In genomic region chr17:25450329-25450728, GRCm38 (mm10) we compare ENCODE assay signal across 29 mouse cellular contexts. TPM values are rescaled to one million over a fixed set of nuclear protein-coding genes. Genes with fewer than 3 reads are reported as not detected.
"Had no signal": no experiment of that assay in that cellular context is flagged by ENCODE, and none has a peak within 500 bp of the region (broad histone marks: within the 10 kb centered on the region; RNA-seq: fewer than 3 reads in every experiment).

No protein-coding gene starts in this region.

- H3K9ac ChIP-seq: liver, embryonic 13.5 days; midbrain, embryonic 12.5 days; neural tube, embryonic 15.5 days had no signal

- DNase-seq: kidney, postnatal 25 days; layer of hippocampus, adult 9-11 months; liver, embryonic 13.5 days; lung, adult 2 months; lung, postnatal 14 days; lung, postnatal 4 days; right cerebral cortex, adult 18-20 months; right cerebral cortex, postnatal 14 days; right cerebral cortex, postnatal 4 days; thymus, adult 2 months; thymus, postnatal 14 days; thymus, postnatal 4 days had no signal

- H3K27me3 ChIP-seq: neural tube, embryonic 15.5 days had no signal

- H3K36me3 ChIP-seq: liver, embryonic 13.5 days; midbrain, embryonic 12.5 days; neural tube, embryonic 15.5 days had no signal

- H3K9me3 ChIP-seq: liver, embryonic 13.5 days; midbrain, embryonic 12.5 days; neural tube, embryonic 15.5 days had no signal

- H3K4me3 ChIP-seq: layer of hippocampus, adult 2 months; liver, embryonic 13.5 days; midbrain, embryonic 12.5 days; myocyte; neural tube, embryonic 15.5 days had no signal

- H3K4me2 ChIP-seq: liver, embryonic 13.5 days; midbrain, embryonic 12.5 days; neural tube, embryonic 15.5 days had no signal

- ATAC-seq: midbrain, embryonic 16.5 days had no signal

- H3K27ac ChIP-seq: kidney, postnatal 0 days; layer of hippocampus, adult 2 months; liver, embryonic 13.5 days; midbrain, embryonic 12.5 days; neural tube, embryonic 15.5 days; stomach, postnatal 0 days had no signal

- H3K4me1 ChIP-seq: liver, embryonic 13.5 days; midbrain, embryonic 12.5 days; neural tube, embryonic 15.5 days had no signal

RNA-seq across cellular contexts. Expression of gene Tekt4, which starts 4.1 kb away (rescaled TPM):
- total RNA-seq: liver, adult 2 months; megakaryocyte progenitor cell, adult 5-6 weeks; megakaryocyte-erythroid progenitor cell, adult 5-6 weeks; monocyte, adult 5-6 weeks had no signal
- polyA plus RNA-seq: kidney, embryonic 14.5 days; kidney, postnatal 0 days; large intestine, adult 2 months; limb, embryonic 11.5 days; liver, adult 2 months; liver, embryonic 13.5 days; myocyte; stomach, embryonic 14.5 days had no signal

RNA-seq across cellular contexts. Expression of gene Cacna1h, which starts 16.7 kb away (rescaled TPM):
- total RNA-seq: liver, adult 2 months had no signal

RNA-seq across cellular contexts. Expression of gene Sstr5, which starts 46.8 kb away (rescaled TPM):
- total RNA-seq: liver, adult 2 months; megakaryocyte progenitor cell, adult 5-6 weeks; megakaryocyte-erythroid progenitor cell, adult 5-6 weeks; monocyte, adult 5-6 weeks had no signal
- polyA plus RNA-seq: kidney, embryonic 14.5 days; kidney, postnatal 0 days; liver, adult 2 months; liver, embryonic 13.5 days; liver, embryonic 16.5 days; myocyte; neural tube, embryonic 11.5 days; stomach, embryonic 14.5 days; thymus, adult 2 months had no signal
